Mouse (Mus musculus): Measurements from ENCODE around the gene Zfp488.

Gene Zfp488

GRCm38 (mm10) chr14:33946125-33946524, 32.4 kb downstream of the Zfp488 start:
- DNase-seq (ENCODE audit: low read depth, low spot score), result no peak

- DNase-seq (ENCODE audit: low read depth, low spot score), result no peak
These were observed 36.3 kb downstream of the Zfp488 start for GRCm38 (mm10) chr14:33942222-33942621.

GRCm38 (mm10) chr14:33940739-33941138, 37.8 kb downstream of the Zfp488 start, which contains the start of gene Gdf2:
Gdf2 (plus strand) TSS chr14:33941039.
- DNase-seq (ENCODE audit: low read depth, low spot score), result no peak

DNA sequence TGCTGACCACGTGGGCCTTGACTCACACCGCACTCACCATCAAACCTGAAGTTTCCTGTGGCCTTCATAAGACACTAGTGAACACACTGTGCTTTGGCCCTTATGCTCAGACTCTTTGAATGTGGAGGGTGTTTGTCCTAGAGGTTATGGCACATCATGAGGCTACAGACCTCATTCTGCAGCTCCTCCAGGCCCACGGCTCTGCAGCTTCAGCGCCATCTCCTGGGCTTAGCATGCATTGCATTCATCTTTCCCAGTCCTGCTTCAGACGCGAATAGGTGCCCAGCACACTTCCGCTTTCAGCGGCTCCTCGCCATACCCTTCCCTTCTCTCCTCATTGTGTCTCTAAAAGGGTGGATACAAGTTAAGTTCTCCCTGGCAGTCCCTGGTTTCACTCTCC, 39.4 kb downstream of the Zfp488 start:
- DNase-seq (ENCODE audit: low read depth, low spot score), result no peak

DNA sequence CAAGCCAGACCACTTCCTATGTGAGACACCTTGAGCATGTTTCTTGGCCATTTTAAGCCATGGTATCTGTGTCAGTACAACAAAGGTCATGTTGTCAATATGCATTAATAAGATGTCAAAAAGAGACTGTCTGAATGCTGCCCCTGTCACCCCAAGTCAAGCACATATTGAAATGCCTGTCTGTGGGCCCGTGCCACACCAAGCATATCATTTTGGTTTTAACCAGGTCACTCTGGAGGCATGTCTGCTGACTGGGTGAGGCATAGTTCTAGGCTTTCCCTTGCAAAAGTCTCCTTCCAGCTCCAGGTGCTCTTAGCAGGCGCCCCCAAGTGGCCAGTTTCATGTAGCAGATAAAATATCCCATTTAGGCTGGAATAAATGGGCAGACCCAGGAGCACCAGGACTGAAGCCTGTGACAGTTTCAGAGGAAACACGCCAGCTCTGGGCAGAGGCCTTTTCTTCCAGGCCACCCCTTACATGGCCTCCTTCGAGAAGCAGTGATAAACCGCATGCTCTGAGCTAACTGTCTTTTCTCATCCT, 44.7 kb downstream of the Zfp488 start:
- no peak for DNase-seq (ENCODE audit: low read depth, low spot score)

GRCm38 (mm10) chr14:33932935-33933703, 45.4 kb downstream of the Zfp488 start:
- DNase-seq (ENCODE audit: low read depth, low spot score), result no peak

GRCm38 (mm10) chr14:33931853-33932252, 46.7 kb downstream of the Zfp488 start:
- no peak for DNase-seq (ENCODE audit: low read depth, low spot score)

- DNase-seq (ENCODE audit: low read depth, low spot score), result no peak
These were observed 55.1 kb downstream of the Zfp488 start, which contains the start of gene Gdf10 for GRCm38 (mm10) chr14:33923168-33924070. Gdf10 (plus strand) TSS chr14:33923587.

DNA sequence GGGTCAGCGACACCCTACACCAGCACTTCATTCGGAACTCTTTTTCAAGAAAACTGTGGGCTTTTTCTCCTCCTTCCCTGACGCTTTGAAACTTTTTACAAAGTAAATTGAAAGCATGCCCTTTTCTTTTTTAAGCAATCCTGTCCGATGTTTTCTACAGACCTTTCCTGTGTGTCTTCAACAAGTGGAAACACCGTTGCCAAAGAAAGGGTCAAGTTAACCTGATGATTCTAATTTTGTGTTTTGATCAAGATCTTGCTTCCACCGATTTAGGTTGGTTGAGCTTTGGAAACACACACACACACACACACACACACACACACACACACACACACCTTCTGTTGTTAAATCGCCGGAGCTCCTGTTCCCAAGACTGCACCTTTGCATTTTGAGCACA, 55.8 kb downstream of the Zfp488 start:
- no peak for DNase-seq (ENCODE audit: low read depth, low spot score)

DNA sequence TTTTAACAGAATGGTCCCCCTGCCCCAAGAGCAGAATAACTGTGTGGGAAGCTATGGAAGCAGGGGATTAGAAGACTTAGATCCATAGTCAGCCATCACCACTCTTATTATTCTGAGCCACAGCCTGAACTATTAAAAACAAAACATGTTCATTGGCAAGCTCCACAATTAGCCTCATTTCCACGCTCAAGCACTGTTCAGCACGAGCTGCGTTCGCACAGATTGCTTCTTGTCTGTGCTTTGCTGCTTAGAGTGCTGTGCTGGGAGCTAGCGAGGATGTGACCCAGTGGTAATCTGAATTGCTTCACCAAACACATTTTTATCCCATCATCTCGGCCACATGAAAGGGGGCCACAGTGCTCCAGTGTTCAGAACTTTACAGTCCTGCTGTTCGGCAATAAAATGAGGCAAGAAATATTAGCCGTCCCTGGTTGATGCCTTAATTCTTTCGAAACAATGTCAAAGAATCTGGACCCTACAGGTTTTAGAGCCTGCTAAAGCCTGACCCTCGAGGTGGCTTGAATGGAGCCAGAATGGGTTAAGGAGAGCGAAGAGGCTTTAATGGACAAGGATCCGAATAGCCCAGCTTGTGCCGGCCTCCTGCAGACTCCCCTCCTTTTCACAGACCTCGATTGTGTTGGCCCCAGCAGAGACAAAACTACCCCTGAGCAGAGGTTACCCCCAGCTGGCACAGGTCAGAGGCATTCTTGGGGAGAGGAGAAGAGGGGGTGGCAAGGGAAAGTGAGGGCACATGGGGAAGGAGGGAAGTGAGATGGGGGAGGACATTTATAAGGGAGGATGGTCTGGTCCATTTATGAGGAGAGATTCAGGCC, 57.6 kb downstream of the Zfp488 start:
- no peak for DNase-seq (ENCODE audit: low read depth, low spot score)

Data from c-Kit-negative CD71-positive TER-119-positive erythroid progenitor cells, embryonic 14.5 days (primary cell).